Mouse (Mus musculus): Measurements from ENCODE around the gene Scube1. TPM values are rescaled to one million over a fixed set of nuclear protein-coding genes. Genes with fewer than 3 reads are reported as not detected.

Gene Scube1
- polyA plus RNA-seq, 1 experiment: not detected

- Histone ChIP-seq H3K79me2 (ENCODE audit: control insufficient read depth, insufficient read depth) (no peaks in the 10 kb centered on the region), H3K4me3 (ENCODE audit: insufficient read depth, poor library complexity, severe bottlenecking) (no peak overlapping the region), H3ac (ENCODE audit: control insufficient read depth, insufficient read length, low read depth) (no peak overlapping the region), H3K27me3 (ENCODE audit: control insufficient read depth, insufficient read depth, insufficient read length) (peaks cover 93% of the 10 kb centered on the region), H3K36me3 (ENCODE audit: control insufficient read depth, insufficient read depth) (no peaks in the 10 kb centered on the region), H3K79me3 (ENCODE audit: low read depth) (no peaks in the 10 kb centered on the region)
- TF ChIP-seq CTCF (IDR thresholded peaks at IDR 0.05; ENCODE audit: control insufficient read depth, insufficient read depth, insufficient read length) (no peak), MAX (IDR thresholded peaks at IDR 0.05) (no peak), FOSL1 (IDR thresholded peaks at IDR 0.05; ENCODE audit: insufficient read depth, low read length, poor library complexity, severe bottlenecking) (no peak), MYOG (IDR thresholded peaks at IDR 0.05; ENCODE audit: control insufficient read depth, extremely low read depth, insufficient read length) (no peak), MYOD1 (IDR thresholded peaks at IDR 0.05; ENCODE audit: control insufficient read depth, insufficient read length, low read depth) (no peak), USF1 (IDR thresholded peaks at IDR 0.05; ENCODE audit: low read depth) (no peak), CEBPB (IDR thresholded peaks at IDR 0.05; ENCODE audit: low read depth) (no peak)
Observed at GRCm38 (mm10) chr15:83664722-83665121, 60.1 kb downstream of the Scube1 start.

GRCm38 (mm10) chr15:83663066-83663465 lies 61.8 kb downstream of the Scube1 start:
- peaks cover 95% of the 10 kb centered on the region for H3K27me3 ChIP-seq (ENCODE audit: control insufficient read depth, insufficient read depth, insufficient read length)
- no peaks in the 10 kb centered on the region for H3K79me2 ChIP-seq (ENCODE audit: control insufficient read depth, insufficient read depth)

DNA sequence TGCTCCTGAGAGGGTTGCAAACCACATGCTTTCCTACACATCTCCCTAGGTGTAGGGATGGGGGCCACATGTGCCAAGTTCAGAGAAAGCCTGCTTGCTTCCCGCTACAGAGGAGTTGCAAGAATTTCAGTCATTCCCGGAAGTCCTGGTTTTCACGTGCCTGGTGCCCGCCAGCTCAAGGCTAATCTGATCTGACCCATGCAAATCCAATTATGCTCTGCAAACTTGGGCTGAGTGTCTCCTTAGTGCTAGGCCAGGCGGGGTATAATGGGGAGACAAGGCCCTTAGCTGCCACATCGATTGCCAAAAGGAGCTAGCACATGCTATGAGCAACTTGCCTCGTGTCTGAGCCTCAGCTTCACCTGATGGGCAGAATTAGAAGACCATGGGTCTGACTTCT lies 62.7 kb downstream of the Scube1 start:
- H3K79me2 ChIP-seq (ENCODE audit: control insufficient read depth, insufficient read depth): no peaks in the 10 kb centered on the region
- H3K79me3 ChIP-seq (ENCODE audit: low read depth): no peaks in the 10 kb centered on the region
- H3K27me3 ChIP-seq (ENCODE audit: control insufficient read depth, insufficient read depth, insufficient read length): peaks cover 95% of the 10 kb centered on the region
- no peak for TF ChIP-seq USF1 (IDR thresholded peaks at IDR 0.05; ENCODE audit: low read depth)
- no peak for TF ChIP-seq FOSL1 (IDR thresholded peaks at IDR 0.05; ENCODE audit: insufficient read depth, low read length, poor library complexity, severe bottlenecking)
- no peak for TF ChIP-seq MYOG (IDR thresholded peaks at IDR 0.05; ENCODE audit: control insufficient read depth, extremely low read depth, insufficient read length)
- TF ChIP-seq MYOD1 (IDR thresholded peaks at IDR 0.05; ENCODE audit: control insufficient read depth, insufficient read length, low read depth): no peak
- no peak for TF ChIP-seq MAX (IDR thresholded peaks at IDR 0.05)
- TF ChIP-seq CTCF (IDR thresholded peaks at IDR 0.05; ENCODE audit: control insufficient read depth, insufficient read depth, insufficient read length): no peak
- no peak for TF ChIP-seq CEBPB (IDR thresholded peaks at IDR 0.05; ENCODE audit: low read depth)
- H3K36me3 ChIP-seq (ENCODE audit: control insufficient read depth, insufficient read depth): no peaks in the 10 kb centered on the region
- no peak overlapping the region for H3K4me3 ChIP-seq (ENCODE audit: insufficient read depth, poor library complexity, severe bottlenecking)
- H3ac ChIP-seq (ENCODE audit: control insufficient read depth, insufficient read length, low read depth): no peak overlapping the region

More at GRCm38 (mm10) chr15:83663066-83663465, 61.8 kb downstream of the Scube1 start:
- Histone ChIP-seq H3K36me3 (ENCODE audit: control insufficient read depth, insufficient read depth) (no peaks in the 10 kb centered on the region), H3K4me3 (ENCODE audit: insufficient read depth, poor library complexity, severe bottlenecking) (no peak overlapping the region), H3K79me3 (ENCODE audit: low read depth) (no peaks in the 10 kb centered on the region), H3ac (ENCODE audit: control insufficient read depth, insufficient read length, low read depth) (no peak overlapping the region)
- TF ChIP-seq FOSL1 (IDR thresholded peaks at IDR 0.05; ENCODE audit: insufficient read depth, low read length, poor library complexity, severe bottlenecking) (no peak), MYOD1 (IDR thresholded peaks at IDR 0.05; ENCODE audit: control insufficient read depth, insufficient read length, low read depth) (no peak), MYOG (IDR thresholded peaks at IDR 0.05; ENCODE audit: control insufficient read depth, extremely low read depth, insufficient read length) (no peak), MAX (IDR thresholded peaks at IDR 0.05) (no peak), USF1 (IDR thresholded peaks at IDR 0.05; ENCODE audit: low read depth) (no peak), CEBPB (IDR thresholded peaks at IDR 0.05; ENCODE audit: low read depth) (no peak), CTCF (IDR thresholded peaks at IDR 0.05; ENCODE audit: control insufficient read depth, insufficient read depth, insufficient read length) (no peak)

GRCm38 (mm10) chr15:83642518-83642917 lies 82.3 kb downstream of the Scube1 start:
- H3K36me3 ChIP-seq (ENCODE audit: control insufficient read depth, insufficient read depth): no peaks in the 10 kb centered on the region
- no peak overlapping the region for H3K4me3 ChIP-seq (ENCODE audit: insufficient read depth, poor library complexity, severe bottlenecking)
- TF ChIP-seq MYOD1 (IDR thresholded peaks at IDR 0.05; ENCODE audit: control insufficient read depth, insufficient read length, low read depth) (no peak), MAX (IDR thresholded peaks at IDR 0.05) (no peak), CEBPB (IDR thresholded peaks at IDR 0.05; ENCODE audit: low read depth) (no peak), FOSL1 (IDR thresholded peaks at IDR 0.05; ENCODE audit: insufficient read depth, low read length, poor library complexity, severe bottlenecking) (no peak), MYOG (IDR thresholded peaks at IDR 0.05; ENCODE audit: control insufficient read depth, extremely low read depth, insufficient read length) (no peak), USF1 (IDR thresholded peaks at IDR 0.05; ENCODE audit: low read depth) (no peak), CTCF (IDR thresholded peaks at IDR 0.05; ENCODE audit: control insufficient read depth, insufficient read depth, insufficient read length) (no peak)

GRCm38 (mm10) chr15:83640208-83640607 lies 84.6 kb downstream of the Scube1 start:
- peaks cover 78% of the 10 kb centered on the region for H3K27me3 ChIP-seq (ENCODE audit: control insufficient read depth, insufficient read depth, insufficient read length)
- no peaks in the 10 kb centered on the region for H3K36me3 ChIP-seq (ENCODE audit: control insufficient read depth, insufficient read depth)
- H3K4me3 ChIP-seq (ENCODE audit: insufficient read depth, poor library complexity, severe bottlenecking): no peak overlapping the region
- no peak for TF ChIP-seq FOSL1 (IDR thresholded peaks at IDR 0.05; ENCODE audit: insufficient read depth, low read length, poor library complexity, severe bottlenecking)
- H3K79me2 ChIP-seq (ENCODE audit: control insufficient read depth, insufficient read depth): no peaks in the 10 kb centered on the region
- no peak overlapping the region for H3ac ChIP-seq (ENCODE audit: control insufficient read depth, insufficient read length, low read depth)
- H3K79me3 ChIP-seq (ENCODE audit: low read depth): no peaks in the 10 kb centered on the region

More at GRCm38 (mm10) chr15:83642518-83642917, 82.3 kb downstream of the Scube1 start:
- Histone ChIP-seq H3ac (ENCODE audit: control insufficient read depth, insufficient read length, low read depth) (no peak overlapping the region), H3K79me3 (ENCODE audit: low read depth) (no peaks in the 10 kb centered on the region), H3K79me2 (ENCODE audit: control insufficient read depth, insufficient read depth) (no peaks in the 10 kb centered on the region), H3K27me3 (ENCODE audit: control insufficient read depth, insufficient read depth, insufficient read length) (peaks cover 90% of the 10 kb centered on the region)

DNA sequence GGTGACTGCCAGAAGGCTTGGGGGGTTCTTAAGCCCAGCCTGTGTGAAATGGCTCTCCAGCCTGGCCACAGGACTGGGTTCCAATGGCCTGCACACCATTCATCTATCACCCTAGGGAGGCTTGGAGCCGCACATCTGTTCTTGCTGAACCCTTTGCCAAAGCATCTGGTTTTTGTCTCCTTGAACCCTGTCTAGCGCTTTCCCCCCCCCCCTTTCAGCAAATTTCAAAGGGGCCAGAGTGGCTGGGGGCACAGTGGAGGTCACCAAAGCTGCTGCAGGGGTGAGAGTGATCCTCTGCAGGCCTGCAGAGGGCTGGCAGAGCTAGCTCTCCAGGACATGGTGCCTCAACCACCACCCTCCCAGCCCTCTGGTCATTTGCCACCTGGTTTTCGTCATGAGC lies 85.7 kb downstream of the Scube1 start:
- Histone ChIP-seq H3K79me3 (ENCODE audit: low read depth) (no peaks in the 10 kb centered on the region), H3K27me3 (ENCODE audit: control insufficient read depth, insufficient read depth, insufficient read length) (peaks cover 77% of the 10 kb centered on the region), H3K79me2 (ENCODE audit: control insufficient read depth, insufficient read depth) (no peaks in the 10 kb centered on the region), H3K36me3 (ENCODE audit: control insufficient read depth, insufficient read depth) (no peaks in the 10 kb centered on the region), H3ac (ENCODE audit: control insufficient read depth, insufficient read length, low read depth) (no peak overlapping the region), H3K4me3 (ENCODE audit: insufficient read depth, poor library complexity, severe bottlenecking) (no peak overlapping the region)
- TF ChIP-seq MYOG (IDR thresholded peaks at IDR 0.05; ENCODE audit: control insufficient read depth, extremely low read depth, insufficient read length) (no peak), CEBPB (IDR thresholded peaks at IDR 0.05; ENCODE audit: low read depth) (no peak), MAX (IDR thresholded peaks at IDR 0.05) (no peak), CTCF (IDR thresholded peaks at IDR 0.05; ENCODE audit: control insufficient read depth, insufficient read depth, insufficient read length) (no peak), FOSL1 (IDR thresholded peaks at IDR 0.05; ENCODE audit: insufficient read depth, low read length, poor library complexity, severe bottlenecking) (no peak), MYOD1 (IDR thresholded peaks at IDR 0.05; ENCODE audit: control insufficient read depth, insufficient read length, low read depth) (no peak), USF1 (IDR thresholded peaks at IDR 0.05; ENCODE audit: low read depth) (no peak)
